Mouse (Mus musculus): ENCODE results near the gene Znrd1.

GRCm38 (mm10) chr17:36971172-36971850, 13.0 kb upstream of the Znrd1 start:
- TF ChIP-seq CTCF (IDR thresholded peaks at IDR 0.05; ENCODE audit: borderline replicate concordance, control insufficient read depth, extremely low read depth, insufficient read depth, low read length, poor library complexity) = no peak
- TF ChIP-seq POLR2A (IDR thresholded peaks at IDR 0.05; ENCODE audit: control insufficient read depth, extremely low read depth, insufficient read depth, low read length, poor library complexity) = no peak
